Mouse (Mus musculus): ENCODE results near the gene Gm21958.
"Not testable (repeated sequence)": the region's sequence is repeated elsewhere in the genome, so short reads cannot be mapped to it uniquely, and the experiment has no call there.

Gene Gm21958

DNA sequence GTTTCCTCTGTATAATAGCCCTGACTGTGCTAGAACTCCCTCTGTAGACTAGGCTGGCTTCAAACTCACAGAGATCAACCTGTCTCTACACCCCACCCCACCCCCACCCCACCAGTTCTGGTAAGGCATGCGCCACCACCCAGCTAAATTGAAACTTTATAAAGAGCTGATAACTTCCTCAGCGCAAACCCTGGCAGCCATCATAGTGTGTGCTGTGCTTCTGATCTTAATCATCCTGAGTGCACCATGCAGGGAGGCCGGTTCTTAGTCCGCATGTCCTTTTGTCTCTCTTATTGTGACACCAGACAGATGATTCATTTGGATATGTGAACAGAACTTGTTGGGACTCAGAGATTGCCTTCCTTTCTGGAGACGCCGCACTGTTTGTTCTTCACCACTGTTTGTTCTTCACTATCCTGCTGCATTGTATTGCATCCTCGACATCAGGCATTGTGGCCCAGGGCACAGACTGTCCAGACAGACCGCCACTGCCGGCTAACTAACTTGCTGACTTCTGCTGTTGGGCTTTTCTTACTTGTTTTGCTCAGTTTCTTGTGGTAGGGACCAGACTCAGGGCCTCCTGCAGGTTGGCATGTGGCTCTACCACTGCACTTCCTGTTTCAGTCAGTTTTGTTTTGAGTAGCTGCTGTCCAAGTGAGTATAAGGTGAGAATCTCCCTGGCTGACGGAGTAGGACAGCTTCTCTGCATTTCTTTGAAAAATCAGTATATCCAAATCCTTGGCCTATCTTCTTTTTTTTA lies 9.8 kb upstream of the Gm21958 start:
- no peak for DNase-seq (ENCODE audit: low read depth, low spot score)

DNA sequence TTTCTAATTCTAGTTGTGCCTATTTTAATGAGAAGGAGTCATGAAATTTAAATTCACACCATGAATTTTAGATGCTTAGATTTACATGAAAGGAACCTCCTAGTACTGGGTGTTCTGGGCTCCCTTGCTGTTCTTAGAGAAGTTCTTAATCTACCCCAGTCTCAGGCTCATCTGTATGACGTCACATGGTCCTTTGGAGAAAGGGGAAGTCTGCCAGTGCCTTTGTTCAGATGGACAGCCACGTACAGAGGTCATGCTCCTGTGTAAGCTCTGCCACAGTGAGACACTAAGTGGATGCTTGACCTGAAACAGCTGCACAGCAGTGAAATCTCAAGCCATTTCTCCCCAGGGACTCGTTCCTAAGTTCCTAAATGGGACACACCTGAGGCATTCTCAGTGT lies 4.8 kb upstream of the Gm21958 start:
- DNase-seq (ENCODE audit: low read depth, low spot score), result no peak

DNA sequence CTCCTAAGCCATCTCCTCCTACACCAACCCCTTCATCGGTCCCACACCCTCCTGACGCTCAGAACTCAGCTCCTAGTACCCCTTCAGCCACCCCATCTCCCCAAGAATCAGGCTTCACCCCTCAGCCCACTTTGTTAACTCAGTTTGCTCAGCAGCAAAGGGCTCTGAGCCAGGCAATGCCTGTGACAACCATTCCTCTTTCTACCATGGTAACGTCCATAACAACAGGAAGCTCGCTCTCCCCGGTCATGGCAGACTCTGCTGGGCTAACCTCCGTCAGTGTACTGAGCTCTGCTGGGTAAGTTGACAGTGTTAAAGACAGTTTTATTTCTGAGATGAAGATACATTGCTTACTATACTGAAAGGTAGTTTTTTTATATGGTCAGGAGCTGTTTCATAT lies 3.2 kb upstream of the Gm21958 start:
- no peak for DNase-seq (ENCODE audit: low read depth, low spot score)

DNA sequence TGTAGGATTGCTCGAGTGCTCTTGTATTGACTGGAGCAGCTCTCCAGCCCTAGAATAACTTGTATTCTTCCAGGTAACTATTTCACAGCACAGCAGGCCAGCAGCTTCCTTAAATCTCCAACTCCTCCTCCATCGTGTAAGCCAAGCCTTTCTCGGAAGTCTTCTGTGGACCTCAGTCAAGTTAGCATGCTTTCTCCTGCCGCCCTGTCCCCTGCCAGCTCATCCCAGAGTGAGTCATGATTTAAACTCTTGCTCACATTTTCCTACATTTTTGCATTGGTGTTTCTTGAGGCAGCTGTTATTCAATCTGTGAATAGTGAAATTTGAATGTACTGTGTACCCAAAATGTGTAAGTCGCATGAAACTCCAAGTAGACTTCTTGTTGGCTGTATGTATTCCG lies 1.3 kb upstream of the Gm21958 start:
- no peak for DNase-seq (ENCODE audit: low read depth, low spot score)

DNA sequence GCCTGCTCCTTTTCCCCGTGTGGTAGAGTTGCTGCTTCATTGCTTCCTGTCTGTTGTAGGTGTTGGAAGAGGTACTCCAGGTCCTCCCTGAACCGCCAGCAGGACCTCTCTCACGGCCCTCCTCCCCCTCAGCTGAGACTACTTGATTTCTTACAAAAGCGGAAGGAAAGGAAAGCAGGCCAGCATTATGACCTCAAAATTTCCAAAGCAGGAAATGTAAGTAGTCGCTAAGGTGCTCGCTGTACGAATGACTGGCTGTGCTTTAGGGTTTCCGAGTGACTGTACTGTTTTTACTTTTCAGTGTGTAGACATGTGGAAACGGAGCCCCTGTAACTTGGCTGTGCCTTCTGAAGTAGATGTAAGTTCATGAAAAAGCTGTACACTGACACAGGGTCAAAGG lies 5.2 kb downstream of the Gm21958 start:
- no peak for DNase-seq (ENCODE audit: low read depth, low spot score)

DNA sequence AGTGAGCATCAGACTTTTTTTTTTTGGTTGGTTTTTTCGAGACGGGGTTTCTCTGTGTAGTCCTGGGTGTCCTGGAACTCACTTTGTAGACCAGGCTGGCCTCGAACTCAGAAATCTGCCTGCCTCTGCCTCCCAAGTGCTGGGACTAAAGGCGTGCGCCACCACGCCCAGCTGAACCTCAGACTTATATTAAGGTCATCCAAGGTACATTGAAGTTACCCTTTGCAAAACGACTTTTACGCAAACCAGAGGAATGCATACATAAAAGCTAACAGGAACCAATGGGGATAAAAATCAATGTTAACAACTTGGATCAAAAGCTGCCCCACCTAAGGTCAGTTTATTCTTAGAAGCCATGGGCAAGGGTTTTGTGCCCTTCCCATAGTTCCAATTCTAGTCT lies 10.0 kb downstream of the Gm21958 start:
- not testable (repeated sequence) for DNase-seq (ENCODE audit: low read depth, low spot score)

DNA sequence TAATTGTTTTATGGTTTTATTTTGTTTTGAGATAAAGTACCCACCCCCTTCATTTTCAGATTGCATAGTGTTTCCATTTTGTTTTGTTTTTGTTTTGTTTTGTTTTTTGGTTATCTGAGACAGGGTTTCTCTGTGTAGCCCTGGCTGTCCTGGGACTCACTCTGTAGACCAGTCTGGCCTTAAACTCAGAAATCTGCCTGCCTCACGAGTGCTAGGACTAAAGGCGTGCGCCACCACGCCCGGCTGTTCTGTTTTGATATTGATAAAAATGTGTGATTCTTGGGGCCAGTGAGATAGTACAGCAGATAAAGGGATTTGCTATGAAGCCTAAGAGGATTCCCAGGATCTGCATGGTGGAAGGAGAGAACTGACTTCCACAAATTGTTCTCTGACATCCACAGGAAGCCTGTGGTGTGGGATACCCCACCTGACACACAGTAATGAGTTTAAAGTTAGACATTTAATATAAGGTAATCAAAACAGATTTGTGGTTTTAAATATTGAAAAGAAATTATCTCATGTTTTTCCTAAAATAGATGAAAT lies 14.3 kb downstream of the Gm21958 start:
- DNase-seq (ENCODE audit: low read depth, low spot score), result no peak

DNA sequence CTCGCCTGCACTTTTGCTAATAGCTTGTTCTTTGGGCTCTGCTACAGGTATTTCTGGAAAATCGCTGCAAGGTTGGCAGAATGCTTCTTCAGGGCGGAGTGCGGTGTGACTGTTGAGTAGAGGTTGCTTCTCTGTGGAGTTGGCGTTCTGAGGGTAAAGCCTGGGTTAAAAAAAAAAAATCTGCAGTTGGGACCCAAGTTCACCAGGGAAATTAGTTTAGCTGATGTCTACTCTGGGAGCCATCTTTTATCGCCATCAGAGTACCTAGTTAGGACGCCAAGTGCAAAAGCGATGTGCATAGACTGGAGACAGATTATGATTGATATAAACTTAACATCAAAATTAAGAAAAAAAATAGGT lies 21.1 kb downstream of the Gm21958 start:
- no peak for DNase-seq (ENCODE audit: low read depth, low spot score)

DNA sequence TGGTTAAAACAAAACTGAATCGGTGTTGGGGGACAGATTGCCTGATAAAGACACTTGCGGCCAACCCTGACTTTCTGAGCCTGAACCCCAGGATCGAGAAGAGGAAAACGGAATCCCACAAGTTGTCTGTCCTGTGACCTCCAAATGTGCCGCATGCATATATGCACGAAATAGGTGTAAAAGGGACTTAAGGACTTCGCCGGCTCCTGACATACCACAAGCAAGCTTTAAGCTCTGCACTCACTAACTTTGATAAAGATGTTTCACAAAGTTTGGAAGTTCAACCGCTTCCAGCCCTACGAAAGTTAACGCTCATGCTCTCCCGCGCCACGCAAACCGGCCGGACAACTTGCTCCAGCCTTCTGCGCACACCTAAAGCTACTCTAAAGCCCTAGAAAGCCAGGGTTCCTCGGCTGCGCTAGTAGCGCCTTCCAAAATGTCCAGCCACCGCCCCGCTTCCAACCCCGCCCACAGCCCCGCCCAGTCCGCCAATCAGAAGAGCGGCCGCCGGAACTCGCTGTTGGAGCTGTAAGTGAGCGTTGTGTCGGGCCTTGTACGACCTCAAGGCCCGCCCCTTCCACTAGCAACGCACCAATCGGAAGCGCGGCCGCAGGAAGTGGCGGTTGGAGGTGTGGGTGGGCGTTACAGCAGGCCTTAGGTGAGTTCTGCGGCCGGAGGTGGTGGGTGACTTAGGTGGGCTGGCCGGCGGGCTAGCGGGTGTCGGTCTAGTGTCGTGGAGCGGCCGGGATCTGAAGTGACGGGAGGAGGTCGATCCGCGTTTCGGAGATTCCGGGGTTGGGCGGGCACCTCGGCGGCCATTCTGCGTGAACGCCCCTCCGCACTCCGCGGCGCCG lies 21.7 kb downstream of the Gm21958 start, which contains the start of gene Supt20:
Gene Supt20, plus strand, starts transcription at position 606 of the 854 bp plus-strand sequence.
- DNase-seq (ENCODE audit: low read depth, low spot score), result peak; percentile 92

DNA sequence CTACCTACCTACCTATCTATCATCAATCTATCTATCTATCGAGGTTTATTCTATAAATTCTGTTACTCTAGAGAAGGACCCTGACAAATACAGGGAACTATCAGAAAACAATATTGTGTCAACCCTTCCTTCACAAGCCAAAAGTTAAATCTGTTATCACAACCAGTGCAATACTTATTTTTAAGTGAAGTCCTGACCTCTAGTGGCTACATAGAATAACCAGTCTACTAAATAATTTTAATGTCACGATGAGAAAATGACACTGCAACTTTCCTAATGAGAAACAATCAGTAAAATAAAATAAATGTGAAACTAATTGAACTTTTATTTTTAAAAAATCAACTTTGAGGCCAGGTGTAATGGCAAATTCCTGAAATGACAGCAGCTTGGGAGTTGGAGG lies 25.1 kb downstream of the Gm21958 start:
- DNase-seq (ENCODE audit: low read depth, low spot score), result no peak

DNA sequence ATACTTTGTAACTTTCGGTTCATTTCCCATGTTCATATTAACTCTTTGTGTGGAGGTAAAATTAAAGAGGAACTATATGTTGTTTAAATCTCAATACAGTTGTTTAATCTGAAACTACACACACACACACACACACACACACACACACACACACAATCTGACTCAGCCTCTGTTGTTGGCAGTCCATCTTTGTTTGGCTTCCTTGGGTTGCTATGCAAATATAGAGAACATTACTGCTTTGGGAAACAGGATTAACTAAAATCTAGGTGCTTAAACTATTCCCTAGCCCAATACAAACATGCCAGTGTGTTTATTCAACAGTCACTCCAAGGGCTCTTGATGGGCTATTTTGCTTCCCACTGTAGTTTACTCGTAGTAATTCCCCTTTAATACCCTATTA lies 26.9 kb downstream of the Gm21958 start:
- DNase-seq (ENCODE audit: low read depth, low spot score), result no peak

DNA sequence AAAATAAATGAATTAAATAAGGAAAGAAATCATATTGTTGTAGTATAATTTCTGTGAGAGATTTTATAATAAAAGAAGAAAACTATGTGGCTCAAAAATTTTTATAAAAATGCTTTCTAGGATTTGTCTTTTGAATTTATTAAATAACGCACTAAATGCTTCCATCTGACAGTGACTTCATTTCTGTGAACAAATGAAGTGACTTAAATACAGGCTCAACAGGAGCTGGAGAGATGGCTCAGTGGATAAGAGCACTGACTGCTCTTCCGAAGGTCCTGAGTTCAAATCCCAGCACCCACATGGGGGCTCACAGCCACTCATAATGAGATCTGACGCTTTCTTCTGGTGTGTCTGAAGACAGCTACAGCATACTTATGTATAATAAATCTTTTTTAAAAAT lies 29.0 kb downstream of the Gm21958 start:
- DNase-seq (ENCODE audit: low read depth, low spot score), result no peak

DNA sequence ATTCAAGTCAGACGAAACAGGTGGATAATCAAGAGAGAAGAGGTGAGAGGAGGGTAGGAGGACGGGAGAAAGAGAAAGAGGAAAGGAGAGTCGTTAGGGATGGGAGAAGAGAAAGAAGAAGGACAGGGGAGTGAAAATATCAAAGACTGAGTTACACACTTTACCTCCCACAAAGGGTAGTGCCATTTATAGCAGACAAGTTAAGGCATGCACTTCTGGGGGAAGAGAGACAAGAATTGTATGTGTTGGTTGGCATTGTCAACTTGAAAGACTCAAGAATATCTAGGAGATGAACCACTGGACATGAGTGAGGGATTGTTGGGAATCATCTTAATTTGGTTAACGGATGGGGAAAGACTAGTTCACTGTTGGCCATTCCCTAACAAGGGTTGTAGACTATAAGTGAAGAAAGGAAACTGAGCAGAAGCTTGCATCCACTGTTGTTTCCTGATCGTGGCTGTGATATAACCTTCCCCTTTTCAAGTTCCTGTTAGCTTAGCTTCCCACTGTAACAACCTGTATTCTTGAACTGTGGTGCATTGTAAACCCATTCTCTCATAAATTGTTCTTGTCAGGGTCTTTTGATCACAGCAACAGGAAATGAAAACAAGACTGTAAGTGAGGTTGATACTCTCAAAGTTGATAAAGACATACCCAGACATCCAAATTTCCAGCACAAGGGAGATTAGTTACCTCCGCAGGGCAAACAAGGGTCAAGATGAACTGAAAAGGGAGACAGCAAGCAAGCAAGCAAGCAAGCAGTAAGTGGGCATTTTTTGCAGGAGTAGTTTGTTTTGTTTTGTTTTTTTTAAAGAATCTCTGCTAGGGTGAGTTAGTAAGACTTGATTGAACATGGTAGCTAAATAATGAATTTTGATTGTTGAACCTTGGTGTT lies 32.6 kb downstream of the Gm21958 start:
- no peak for DNase-seq (ENCODE audit: low read depth, low spot score)

DNA sequence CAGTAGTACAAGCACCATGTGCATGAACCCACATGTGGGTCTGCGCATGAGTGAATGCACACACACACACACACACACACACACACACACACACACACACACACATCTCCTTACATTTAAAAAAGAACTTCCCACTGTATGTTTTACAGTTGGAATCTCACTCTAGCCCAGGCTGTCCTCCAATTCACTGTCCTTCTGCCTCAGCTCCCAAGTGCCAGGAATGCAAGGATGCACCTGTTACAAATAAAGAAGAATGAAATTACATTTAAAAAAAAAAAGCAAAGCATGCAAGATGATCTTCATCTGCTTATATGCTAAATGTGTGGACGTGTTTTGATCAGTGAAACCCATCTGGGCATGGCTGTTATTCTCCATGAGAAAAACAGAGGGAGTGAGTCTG lies 37.3 kb downstream of the Gm21958 start:
- DNase-seq (ENCODE audit: low read depth, low spot score), result no peak

DNA sequence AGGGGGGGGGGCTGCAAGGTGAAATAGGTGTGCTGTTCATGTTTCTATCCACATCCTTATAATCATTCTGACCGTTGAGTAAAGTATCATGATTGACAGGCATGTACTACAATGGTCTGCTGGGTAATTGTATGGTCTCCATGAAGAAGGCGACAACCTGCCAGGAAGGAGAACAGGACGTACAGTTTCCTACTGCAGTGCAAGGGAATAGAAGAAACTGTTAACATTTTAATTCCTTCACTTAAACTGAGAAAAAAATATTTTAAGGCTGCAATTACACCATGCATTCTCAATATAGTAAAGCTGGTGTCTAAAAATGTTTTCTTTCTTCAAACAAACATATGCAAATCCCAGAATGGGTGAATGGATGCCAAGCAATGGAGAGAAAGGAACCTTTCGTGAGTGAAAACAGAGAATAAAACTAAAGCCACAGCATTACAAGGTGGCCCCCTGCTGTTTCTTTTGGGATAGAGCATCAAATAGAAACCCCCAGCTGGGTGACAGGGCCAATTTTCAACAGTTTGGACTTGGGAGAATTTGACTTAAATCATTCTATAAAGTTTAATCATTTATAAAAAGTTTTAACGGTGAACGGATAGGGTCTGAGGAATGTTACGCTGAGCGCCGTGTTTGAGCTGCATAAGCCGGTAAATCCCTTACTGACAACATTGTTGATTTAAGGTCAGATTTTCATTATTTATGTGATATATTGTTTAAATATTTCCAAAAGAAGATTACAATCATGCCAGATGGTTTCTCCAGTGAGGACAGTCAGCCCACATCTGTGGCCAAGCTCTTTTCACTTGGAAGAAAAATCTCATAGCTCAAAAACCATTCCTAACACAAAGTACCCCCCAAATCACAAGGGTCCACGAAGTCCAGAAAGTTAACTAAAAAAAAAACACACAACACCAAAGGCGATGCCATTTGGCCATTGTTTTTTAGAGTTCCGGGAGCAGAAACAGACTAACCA lies 41.3 kb downstream of the Gm21958 start:
- DNase-seq (ENCODE audit: low read depth, low spot score), result no peak

DNA sequence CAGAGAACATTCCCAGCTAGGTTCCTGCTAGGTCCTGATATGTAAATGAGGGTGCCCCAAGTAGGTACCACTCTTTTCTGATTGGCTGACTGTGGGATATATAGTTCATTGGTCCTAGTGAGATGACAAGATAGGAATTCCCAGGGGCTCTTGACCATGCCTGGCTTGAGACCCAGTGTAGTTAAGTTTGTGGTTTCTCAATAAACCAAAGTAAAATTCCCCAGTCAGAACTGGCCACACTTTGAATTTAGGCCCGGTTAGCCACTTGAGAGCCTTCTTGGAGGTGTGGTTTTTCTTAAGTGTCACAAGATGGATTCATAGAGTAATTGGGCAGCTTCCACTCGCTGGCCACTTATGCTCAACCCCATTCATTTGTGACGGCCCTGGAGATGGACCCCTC lies 42.0 kb downstream of the Gm21958 start:
- DNase-seq (ENCODE audit: low read depth, low spot score), result no peak

DNA sequence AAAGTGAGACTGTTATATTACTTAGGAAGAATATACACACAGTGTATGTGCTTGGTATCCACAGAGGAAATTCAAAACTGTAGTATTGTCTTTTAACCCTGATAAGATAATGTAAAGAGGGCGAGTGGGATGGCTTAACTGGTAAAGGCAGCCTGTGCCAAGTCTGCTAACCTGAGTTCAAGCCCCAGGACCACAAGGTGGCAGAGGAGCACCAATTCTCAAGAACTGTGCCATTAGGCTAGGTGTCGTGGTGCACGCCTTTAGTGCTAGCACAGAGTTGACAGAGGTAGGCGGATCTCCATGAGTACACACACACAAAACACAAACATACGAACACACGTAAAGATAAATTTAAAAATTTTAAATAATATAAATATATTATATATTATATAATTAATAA lies 44.6 kb downstream of the Gm21958 start:
- no peak for DNase-seq (ENCODE audit: low read depth, low spot score)

DNA sequence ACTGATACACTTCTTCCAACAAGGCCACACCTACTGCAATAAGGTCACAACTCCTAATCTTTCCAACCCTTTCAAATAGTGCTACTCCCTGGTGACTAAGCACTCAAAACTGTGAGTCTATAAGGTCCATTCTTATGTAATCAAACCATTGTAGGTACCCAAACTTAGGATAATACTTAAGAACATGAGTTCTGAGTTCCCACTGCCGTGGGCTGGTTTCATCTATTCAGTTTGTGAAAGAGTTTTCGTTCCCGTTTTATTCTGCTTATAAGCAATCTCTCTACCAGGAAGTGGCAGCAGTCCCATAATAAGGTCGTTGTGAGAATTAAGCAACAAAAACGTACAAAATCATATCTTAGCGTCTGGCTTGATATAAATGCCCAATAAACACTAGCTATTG lies 45.4 kb downstream of the Gm21958 start:
- no peak for DNase-seq (ENCODE audit: low read depth, low spot score)

DNA sequence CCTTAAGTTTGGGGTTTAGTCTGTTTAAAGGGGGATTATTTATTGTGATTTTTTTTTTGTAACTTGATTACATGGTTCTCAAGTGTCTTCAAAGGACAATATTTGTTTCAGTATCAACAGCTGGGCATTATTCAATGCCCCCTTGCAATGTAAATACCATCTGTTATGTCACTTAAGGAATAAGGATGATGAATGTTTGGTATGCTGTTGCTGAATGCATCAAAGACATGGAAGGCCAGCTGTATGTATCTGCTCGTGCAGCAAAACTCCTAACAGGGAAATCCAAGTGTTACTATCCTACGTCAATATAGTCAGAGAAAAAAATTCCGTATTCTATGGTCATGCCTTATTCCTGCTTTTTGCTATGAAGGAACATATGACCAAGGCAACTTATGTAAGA lies 46.0 kb downstream of the Gm21958 start:
- DNase-seq (ENCODE audit: low read depth, low spot score), result no peak

All from c-Kit-negative CD71-positive TER-119-positive erythroid progenitor cells, embryonic 14.5 days (primary cell).